Mouse (Mus musculus) embryonic fibroblast, embryonic 13.5 days (primary cell): ENCODE results near the gene Poc1b. TPM values are rescaled to one million over a fixed set of nuclear protein-coding genes. Genes with fewer than 3 reads are reported as not detected.

Source experiments
- H3K27ac ChIP-seq: 2 replicates; pipeline ENCODE4 v1.5.1; 2012; ENCODE audit warnings: low read length, control low read depth, inconsistent platforms; ENCODE audit not compliant: insufficient read depth
- H3K4me1 ChIP-seq: 2 replicates; pipeline ENCODE4 v1.6.1; 2011; ENCODE audit warnings: low read length; ENCODE audit not compliant: control insufficient read depth, insufficient read depth
- H3K4me3 ChIP-seq: 2 replicates; pipeline ENCODE4 v1.5.1; 2011; ENCODE audit warnings: mild to moderate bottlenecking, control low read depth, low read length; ENCODE audit not compliant: insufficient read depth
- CTCF ChIP-seq: IDR thresholded peaks from 2 replicates; pipeline ENCODE4 v1.5.1; 2011; ENCODE audit warnings: mild to moderate bottlenecking, control low read depth, low read length, moderate library complexity, borderline replicate concordance; ENCODE audit not compliant: insufficient read depth
- POLR2A ChIP-seq: IDR thresholded peaks from 2 replicates; pipeline ENCODE4 v1.6.1; 2011; ENCODE audit warnings: low read depth, mild to moderate bottlenecking, control low read depth, low read length, moderate library complexity
- polyA plus RNA-seq: library from polyadenylated mRNA; stranded (reverse); fragments of >200 nt; gene quantifications from 2 replicates; pipeline ENCODE4 v1.2.4, GENCODE M21; 2011; ENCODE audit warnings: low read depth; ENCODE audit not compliant: missing spikeins, insufficient read length

Poc1b gene
- polyA plus RNA-seq, 1 experiment = 21.9 TPM

DNA sequence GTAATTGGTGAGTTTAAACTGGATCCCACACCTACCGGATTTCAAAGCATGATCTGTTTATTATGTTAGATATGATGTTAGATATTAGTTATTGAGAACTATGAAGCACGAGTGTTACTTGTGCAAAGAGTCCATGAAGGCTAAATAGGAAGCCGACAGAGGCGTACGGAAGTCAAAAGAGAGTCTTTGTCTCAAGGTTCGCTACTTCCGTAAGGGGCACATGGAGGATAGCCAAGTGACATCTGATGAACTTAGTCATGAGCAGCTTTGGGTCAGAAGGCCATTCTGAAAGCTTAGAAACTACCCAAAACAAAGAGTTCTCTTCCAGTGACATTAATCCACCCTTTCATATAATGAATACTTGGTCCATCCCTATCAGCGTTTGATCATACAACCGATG, 128.2 kb downstream of the Poc1b start:
- Histone ChIP-seq H3K4me1 (0 out of 2 replicates have a peak, but pooled peaks cover 3% of the 10 kb centered on the region), H3K27ac (no peak overlapping the region), H3K4me3 (no peak overlapping the region)
- TF ChIP-seq CTCF = no peak
- TF ChIP-seq POLR2A = no peak

DNA sequence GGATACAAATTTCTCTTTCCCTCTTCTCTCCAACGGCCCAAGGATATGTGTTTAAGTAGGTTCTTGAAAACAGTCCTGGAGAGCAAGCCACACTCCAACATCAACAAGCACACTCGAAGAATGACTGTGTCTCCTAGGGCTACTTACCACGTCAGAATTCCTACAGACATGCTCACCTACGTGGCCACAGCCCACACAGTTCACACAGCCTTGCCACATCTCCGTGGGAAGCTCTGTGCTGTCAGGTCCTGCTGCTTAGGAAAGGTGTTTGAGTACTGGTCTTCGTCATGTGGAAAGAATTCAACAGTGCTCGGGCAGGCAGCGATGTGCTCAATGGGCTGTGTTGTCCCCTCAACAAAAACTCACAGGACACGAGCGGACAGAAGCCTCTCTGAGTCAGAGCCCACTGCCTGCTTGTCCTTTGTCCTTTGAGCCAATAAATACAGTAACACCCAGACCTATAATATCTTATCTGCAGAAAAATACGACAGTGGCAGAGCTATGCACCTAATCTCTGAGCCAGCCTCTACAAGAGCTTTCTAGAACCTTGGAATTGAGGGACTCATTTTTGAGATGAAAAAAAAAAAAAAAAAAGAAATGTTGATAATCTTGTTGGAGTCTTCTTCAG, 130.5 kb downstream of the Poc1b start:
- Histone ChIP-seq H3K4me3 (no peak overlapping the region), H3K4me1 (peaks cover 12% of the 10 kb centered on the region; the same call in 1 of the 2 replicates), H3K27ac (peak overlapping the region; percentile 29)
- TF ChIP-seq CTCF (no peak), POLR2A (0 out of 2 replicates have a peak, but pooled peaks have one; percentile 11)

DNA sequence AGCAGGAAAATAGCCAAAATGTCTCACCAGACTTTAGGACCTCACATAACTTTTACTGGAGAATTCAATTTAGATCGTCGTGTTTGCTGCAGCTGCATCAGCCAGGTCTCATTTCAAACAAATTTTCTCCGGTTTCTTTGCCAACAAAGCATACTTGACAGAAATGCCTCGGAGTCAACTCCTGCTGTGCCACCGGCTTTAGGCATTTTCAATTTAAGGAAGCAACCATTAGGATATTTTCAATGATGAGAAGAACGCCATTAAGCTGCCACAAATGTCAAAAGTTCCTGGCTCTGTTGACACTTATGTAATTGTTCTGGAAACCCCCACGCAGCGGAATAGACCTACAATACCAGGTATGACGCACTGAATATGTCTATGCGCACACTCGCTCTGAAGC, 131.7 kb downstream of the Poc1b start:
- Histone ChIP-seq H3K4me3 (no peak overlapping the region), H3K4me1 (peaks cover 18% of the 10 kb centered on the region), H3K27ac (no peak overlapping the region)
- TF ChIP-seq POLR2A (no peak), CTCF (no peak)

DNA sequence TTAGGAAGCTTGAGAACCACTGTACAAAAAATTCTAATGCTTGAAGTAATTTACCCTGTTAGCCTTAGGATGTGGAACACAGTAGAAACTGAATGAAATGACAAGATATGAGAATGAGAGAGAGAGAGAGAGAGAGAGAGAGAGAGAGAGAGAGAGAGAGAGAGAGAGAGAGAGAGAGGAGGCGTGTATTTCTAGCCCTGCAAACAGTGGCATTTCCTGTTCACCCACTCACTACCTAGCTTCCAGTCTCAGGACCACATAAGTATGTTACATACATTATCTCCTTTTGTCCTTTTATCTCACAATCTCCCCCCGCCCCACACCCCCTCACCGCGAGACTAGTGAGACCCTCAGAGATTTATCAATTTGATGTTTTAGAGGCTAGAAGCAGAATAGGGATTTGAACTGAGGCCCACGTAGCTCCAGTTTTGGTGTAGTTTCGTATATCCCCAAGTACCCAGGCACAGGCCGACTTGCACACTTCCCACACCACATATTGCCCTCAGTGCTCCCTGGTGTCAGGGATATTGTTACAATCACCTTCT, 134.5 kb downstream of the Poc1b start:
- Histone ChIP-seq H3K27ac (peak overlapping the region; percentile 92), H3K4me3 (no peak overlapping the region), H3K4me1 (peaks cover 21% of the 10 kb centered on the region)
- TF ChIP-seq POLR2A (no peak), CTCF (no peak)

DNA sequence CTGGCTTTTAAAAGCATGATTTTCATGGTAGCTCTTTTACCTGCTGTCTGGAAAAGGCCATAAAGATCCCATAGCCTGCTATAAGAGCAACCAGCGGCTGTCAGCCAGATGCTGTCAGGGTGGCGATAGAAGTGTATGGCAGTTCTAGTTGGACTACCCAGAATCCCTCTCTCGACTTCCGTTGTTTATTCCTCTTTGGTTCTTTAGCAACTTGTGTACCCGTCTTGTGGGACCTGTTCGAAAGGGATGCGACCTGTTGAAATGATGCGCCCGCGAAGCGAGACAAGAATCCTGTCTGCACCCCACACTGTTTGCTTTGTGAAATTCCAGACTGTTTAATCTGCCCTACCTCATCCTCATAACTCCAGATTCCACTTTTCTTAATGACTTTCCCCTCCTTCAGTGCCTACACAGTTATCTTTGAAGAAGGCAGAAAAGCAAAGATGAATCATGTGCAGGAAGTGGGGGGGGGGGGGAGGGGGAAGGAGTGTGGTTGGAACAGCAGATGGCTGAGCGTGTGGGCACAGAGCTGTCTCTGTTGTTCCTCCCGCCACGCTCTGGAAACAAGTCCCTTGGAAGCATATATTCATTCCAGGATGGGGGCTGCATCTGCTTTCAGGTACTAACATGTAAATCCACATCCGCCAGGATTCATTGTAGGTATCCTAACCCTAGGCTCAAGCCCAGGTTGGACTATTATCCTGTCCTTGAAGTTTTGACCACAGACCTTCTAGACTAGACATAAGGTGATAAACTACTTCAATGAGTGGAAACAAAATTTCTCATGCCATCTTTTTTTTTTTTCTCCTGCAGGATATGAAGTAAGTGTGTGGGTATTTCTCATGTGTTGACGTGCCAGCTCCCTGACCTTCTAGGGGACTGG, 135.2 kb downstream of the Poc1b start:
- H3K4me3 ChIP-seq = no peak overlapping the region
- peak overlapping the region; percentile 92 for H3K27ac ChIP-seq
- TF ChIP-seq POLR2A = no peak
- no peak for TF ChIP-seq CTCF
- peaks cover 21% of the 10 kb centered on the region for H3K4me1 ChIP-seq

DNA sequence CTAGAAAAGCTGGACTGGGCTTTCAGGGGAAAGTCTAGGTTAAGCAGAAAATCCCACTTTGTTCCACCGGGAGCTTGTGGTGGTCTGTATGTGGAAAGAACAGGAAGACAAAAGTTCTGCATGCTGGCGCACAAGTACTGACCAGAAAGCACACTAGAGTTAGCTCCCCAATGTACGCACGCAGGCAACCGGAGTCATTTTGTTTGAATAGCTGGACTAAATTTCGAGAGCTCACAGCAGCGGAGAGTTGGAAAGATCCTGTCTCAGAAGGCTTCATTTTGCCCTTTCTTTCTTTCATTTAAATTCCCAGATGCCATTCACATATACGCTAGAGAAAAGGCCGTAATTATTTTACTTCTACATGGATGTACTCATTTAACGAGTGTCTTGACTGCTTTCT, 135.9 kb downstream of the Poc1b start:
- Histone ChIP-seq H3K4me3 (no peak overlapping the region), H3K4me1 (peaks cover 18% of the 10 kb centered on the region), H3K27ac (peak overlapping the region; percentile 92)
- no peak for TF ChIP-seq POLR2A
- TF ChIP-seq CTCF = no peak

DNA sequence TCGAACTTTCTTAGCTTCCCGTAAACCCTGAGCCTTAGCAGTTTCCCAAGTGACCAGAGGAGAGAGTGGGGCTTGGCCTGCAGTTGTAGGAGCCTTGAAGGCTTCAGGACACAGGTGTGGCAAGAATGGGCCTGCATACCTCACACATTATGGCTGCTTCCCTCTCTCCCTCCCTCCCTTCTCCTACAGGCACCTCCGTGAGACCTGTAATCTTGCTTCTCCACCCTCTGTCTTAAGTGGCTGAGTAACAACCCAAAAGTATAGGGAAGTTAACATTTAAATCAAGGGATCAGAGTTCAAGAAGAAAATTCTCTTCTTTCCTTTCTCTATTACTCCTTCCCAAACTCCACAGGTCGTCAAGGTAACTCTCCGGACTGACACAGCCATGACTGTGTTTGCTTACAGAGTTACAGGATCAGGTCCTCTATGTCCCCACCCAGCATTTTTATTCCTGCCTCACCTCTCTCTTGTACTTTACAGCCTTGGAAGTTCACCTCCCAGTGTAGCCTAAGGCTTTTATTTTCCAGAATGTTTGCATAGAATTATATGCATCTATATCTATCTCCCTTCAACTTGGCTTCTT, 137.2 kb downstream of the Poc1b start:
- Histone ChIP-seq H3K4me1 (peaks cover 18% of the 10 kb centered on the region), H3K27ac (peak overlapping the region; percentile 92), H3K4me3 (no peak overlapping the region)
- TF ChIP-seq CTCF (no peak), POLR2A (no peak)

DNA sequence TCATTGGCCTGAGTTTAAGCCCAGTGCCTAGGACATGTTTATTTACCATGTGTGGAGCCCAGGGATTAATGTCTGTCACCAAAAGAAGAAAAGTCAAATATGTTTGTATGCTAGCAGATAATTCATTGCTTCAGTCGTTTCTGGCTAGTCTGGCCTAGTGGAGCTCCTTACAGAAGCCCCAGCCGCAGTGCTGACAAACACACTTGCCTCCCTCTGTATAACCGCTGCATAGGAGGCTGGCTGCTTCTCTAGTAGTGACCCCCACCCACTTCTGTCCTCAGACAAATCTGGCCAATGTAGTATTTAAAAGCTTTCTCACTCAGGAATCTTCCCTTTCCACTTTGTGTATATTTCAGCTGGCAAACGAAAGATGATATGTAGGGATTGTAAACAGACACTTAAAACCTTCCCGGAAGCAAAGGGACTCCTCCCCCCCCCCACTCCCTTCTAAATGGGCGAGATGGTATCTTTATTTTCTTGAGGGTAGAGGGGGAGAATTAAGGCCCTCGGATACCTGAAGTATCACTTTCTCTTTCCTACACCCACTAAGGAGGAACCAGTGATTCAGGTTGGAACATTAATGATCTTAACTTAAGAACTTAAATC, 137.9 kb downstream of the Poc1b start:
- Histone ChIP-seq H3K4me1 (peaks cover 18% of the 10 kb centered on the region), H3K27ac (peak overlapping the region; percentile 92; the same call in 1 of the 2 replicates), H3K4me3 (no peak overlapping the region)
- TF ChIP-seq CTCF (no peak), POLR2A (no peak)

DNA sequence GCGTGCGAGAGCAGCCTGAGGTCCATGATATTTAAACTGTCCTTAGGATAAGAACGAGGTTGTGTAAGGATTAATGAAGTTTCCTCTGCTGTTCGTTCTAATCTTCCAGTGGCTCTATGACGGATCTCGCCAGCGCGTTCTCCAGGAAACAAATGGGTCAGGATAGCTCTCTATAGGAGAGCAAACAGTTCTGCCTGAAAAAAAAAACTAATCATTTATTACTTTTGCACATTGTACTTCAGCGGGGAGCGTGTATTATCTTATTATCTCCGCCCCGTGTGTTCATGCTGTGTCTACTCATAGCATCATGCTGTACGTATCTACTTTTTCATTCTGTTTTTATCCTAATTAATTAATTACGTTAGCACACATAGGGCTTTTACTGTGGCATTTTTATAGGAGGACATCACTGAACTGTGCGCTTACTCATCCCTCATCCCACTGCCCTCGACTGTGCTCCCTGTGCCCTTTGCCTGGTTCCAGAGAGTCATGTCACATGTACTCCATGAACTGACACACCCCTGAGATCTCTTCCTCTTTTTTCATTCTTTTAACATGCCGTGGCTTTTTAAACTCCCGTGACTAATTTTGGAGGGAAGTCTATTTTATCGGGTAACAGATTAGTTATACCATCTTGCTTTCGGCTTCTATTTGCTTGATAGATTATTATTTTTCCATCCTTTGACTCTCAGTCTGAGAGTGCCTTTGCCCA, 140.1 kb downstream of the Poc1b start:
- TF ChIP-seq POLR2A = no peak
- TF ChIP-seq CTCF = no peak
- Histone ChIP-seq H3K4me3 (no peak overlapping the region), H3K4me1 (peaks cover 16% of the 10 kb centered on the region), H3K27ac (peak overlapping the region; percentile 64; the same call in 1 of the 2 replicates)

Other genes starting within 250 kb of the Poc1b start
- 93.0 and 99.5 TPM in 2 replicates for gene Atp2b1, start 192.6 kb upstream of the Poc1b start, polyA plus RNA-seq
- 12.8 and 15.5 TPM in 2 replicates for gene Galnt4, start 1.1 kb downstream of the Poc1b start, polyA plus RNA-seq
- gene Phxr2, start 19.3 kb downstream of the Poc1b start, polyA plus RNA-seq = not detected in 2 replicates
- gene Dusp6, start 156.2 kb downstream of the Poc1b start, polyA plus RNA-seq = 23.2 and 41.3 TPM in 2 replicates